Mouse (Mus musculus): ENCODE measurements at regions not wholly inside any gene's neighbourhood (a gene's known extent, or its start where the extent isn't known, plus 50 kb on each side); places are given as distances from the start of the nearest gene placed in this dataset.
"Not testable (repeated sequence)": the region's sequence is repeated elsewhere in the genome, so short reads cannot be mapped to it uniquely, and the experiment has no call there.

- not testable (repeated sequence) for DNase-seq
These were observed 203.5 kb upstream of the Asrgl1 start for GRCm38 (mm10) chr19:9338971-9339370.

- DNase-seq = not testable (repeated sequence)
These were observed 202.0 kb upstream of the Asrgl1 start for GRCm38 (mm10) chr19:9337447-9337846.

GRCm38 (mm10) chr19:9317932-9318331, 182.5 kb upstream of the Asrgl1 start:
- not testable (repeated sequence) for DNase-seq

- DNase-seq = not testable (repeated sequence)
These were observed 180.7 kb upstream of the Asrgl1 start for GRCm38 (mm10) chr19:9316162-9316561.

- peak; percentile 23 for DNase-seq
These were observed 147.7 kb upstream of the Asrgl1 start for GRCm38 (mm10) chr19:9283176-9283575.

- DNase-seq = not testable (repeated sequence)
These were observed 99.2 kb upstream of the Asrgl1 start for GRCm38 (mm10) chr19:9234676-9235075.
